Mouse (Mus musculus) common myeloid progenitor, adult 5-6 weeks (primary cell): ENCODE measurements around the gene Pcnx. TPM values are rescaled to one million over a fixed set of nuclear protein-coding genes. Genes with fewer than 3 reads are reported as not detected.

ENCODE experiments used
- ATAC-seq: replicated peaks from 2 replicates; pipeline ENCODE4 v1.8.0; 2016; ENCODE audit warnings: low read depth, mild to moderate bottlenecking, moderate TSS enrichment, inconsistent platforms; ENCODE audit not compliant: poor library complexity, severe bottlenecking
- total RNA-seq: library from RNA; stranded (forward); fragments of 200-1000, 187-1606 nt; gene quantifications from 2 replicates; pipeline ENCODE4 v1.2.3, GENCODE M21; 2017

The Pcnx gene
- total RNA-seq, 1 experiment from 2014 or later = 12.8 TPM

DNA sequence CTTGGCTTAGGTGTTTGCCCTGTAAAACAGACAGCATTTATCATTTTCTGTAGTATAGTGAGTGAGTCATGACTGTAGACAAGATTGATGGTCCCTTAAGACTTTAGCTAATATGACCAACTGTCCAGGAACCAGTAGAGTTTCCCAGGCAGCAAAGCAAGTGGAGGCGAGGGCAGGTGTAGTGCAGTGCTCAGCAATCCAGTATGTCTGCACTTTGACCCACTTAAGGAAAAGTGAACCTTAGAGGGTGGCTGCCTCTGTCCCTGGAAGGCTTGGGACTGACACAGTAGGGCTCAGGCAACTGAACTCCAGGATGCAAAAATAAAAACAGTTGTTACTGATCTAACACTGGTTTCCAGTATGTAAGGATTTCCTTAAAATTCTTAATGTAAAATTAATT, 32.1 kb downstream of the Pcnx start:
- ATAC-seq = no peak

DNA sequence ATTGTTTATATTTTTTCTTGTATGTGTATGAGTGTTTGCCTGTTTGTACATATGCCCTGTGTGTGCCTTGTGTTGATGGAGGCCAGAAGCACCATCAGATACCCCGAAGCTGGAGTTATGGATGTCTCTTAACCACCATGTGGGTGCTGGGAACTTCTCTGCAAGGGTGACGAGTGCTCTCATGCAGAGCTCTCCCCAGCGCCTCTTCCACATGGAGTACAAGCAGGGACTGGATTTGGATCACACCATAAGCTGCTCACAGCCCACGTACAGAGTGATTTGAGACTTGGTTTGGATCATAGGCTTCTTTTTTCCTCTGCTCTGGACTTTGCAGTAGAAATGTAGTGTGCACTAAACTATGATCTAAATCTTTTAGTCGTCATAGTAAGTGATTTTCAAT, 34.5 kb downstream of the Pcnx start:
- ATAC-seq = no peak

DNA sequence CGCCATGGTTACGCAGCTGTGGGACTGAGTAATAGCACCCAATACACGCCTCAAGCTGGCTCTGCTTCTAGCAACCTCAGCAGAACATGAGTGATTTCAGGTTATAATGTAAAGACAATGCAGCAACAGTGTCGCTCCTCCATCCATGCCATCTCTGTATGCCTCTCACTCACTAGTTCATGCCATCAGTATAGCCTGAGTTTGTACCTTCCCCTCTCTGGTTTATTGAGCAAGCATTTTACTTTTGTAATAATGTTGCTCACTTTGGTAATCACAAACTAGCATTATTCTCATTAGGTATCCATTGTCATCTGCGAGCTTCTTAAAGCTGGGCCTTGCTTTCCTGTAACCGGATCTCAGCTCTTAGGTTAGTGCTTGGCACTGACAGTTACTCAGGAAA, 36.2 kb downstream of the Pcnx start:
- ATAC-seq = no peak

DNA sequence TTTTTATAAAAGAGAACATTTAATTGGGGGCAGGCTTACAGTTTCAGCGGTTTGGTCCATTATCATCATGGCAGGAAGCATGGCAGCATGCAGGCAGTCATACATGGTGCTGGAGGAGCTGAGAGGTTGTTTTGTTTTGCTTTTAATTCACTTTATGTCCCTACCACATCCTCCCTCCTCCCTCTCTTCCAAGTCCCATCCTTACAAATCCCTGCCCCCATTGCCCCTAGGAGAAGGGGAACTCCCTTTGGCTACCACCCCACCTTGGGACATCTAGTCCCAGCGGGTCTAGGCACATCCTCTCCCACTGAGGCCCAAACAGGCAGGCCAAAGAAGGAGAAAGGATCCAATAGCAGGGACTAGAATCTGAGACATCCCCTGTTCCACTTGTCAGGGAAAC, 44.6 kb downstream of the Pcnx start:
- no peak for ATAC-seq

DNA sequence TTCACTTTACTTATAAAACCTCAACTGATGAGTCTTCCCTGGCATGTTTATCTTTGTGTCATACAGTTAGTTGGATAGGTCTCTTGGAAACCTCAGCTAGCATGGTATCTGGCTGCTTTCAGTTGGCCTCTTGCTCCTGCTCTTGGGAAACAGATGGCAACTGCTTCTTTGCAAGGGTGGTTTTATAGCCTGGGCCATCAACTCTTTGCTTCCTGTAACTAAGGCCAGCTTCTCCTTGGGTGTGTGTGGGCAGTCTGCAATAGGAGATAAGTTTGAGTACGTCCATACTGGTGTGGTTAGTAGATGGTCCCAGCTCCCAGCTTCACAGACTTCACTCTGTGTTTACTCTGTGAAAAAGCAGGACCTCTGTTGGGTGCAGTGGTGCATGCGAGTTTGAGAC, 46.0 kb downstream of the Pcnx start:
- ATAC-seq = peak; percentile 94

DNA sequence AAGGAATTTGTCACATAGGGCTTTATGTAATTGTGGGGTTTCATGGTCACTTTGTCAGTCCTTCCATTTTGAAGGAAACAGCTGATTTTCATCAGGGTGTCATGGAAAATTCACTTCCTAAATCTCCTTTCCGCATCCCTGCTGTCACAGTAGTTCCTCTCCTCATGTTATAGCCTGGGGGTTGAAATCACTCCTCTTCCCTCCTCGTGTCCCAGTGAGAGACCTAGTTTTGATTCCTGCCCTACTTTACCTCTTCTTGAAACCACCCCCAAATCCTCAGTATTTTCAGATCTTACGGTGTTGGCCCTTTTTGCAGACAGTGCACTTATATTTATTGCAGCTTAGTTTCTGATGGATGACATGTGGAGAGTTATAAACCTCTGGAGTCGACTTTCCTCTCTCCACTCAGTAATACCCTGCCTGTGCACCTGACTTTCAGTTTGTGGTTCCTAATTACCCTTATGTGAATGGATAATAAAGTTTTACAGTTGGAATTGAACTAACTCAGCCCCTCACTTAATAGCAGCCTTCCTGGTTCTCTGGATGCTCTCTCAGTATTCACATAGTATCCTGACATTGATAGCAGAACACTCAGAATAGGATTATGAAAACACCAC, 48.0 kb downstream of the Pcnx start:
- no peak for ATAC-seq

DNA sequence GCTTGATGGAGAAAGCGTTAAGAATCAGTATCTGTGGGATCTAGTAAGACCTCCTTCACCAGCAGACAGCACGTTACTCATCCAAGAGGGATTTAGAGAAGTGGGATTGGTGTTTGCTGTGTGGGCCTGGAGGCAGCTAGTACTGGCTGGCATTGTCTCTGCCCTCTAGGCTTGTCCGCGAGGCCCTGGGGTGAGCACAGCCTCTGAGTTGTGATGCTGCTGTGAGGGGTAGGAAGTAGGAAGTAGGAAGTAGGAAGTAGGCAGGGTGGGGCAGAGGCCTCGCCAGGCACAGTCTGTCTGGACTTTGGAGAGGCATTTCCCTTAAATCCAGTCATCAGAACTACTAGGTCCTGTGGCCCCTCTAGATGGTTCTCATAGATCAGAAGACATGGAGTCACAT, 50.6 kb downstream of the Pcnx start:
- ATAC-seq = 0 out of 2 replicates have a peak, but pooled peaks have one; percentile 20

DNA sequence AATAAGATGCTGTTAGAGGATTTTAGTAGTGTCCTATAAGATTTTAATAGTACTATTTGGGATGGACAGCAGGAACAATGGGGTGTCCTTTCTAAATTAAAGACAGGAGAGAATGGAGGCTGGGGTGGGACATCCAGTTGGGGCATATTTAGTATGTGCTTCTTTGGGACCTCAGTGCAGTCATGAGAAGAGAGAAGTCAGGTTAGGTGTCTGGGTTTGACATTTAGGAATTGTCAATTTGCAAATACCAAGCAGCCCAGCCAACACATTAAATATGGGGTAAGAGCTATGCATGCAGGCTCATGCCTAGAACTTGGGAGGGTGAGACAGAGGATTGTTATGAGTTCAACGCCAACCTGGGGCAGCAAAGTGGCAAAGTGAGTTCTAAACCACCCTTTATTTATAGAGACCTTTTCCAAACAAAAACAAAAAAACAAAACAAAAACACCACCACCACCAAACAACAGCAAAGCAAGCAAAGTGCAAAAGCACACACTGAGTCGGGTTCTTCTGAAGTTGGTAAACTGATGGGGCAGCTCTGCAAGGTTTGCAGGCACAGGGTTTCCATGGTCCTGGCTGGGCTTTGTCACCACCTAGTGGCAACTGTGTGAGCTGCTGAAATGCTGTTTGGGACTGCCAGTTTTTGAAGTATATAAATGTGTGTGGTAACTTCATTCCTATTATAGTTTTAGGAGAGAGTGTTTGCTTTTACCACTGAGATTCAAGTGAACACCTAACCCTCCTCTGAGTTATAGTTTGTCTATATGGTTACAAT, 55.5 kb downstream of the Pcnx start:
- peak; percentile 96 for ATAC-seq

DNA sequence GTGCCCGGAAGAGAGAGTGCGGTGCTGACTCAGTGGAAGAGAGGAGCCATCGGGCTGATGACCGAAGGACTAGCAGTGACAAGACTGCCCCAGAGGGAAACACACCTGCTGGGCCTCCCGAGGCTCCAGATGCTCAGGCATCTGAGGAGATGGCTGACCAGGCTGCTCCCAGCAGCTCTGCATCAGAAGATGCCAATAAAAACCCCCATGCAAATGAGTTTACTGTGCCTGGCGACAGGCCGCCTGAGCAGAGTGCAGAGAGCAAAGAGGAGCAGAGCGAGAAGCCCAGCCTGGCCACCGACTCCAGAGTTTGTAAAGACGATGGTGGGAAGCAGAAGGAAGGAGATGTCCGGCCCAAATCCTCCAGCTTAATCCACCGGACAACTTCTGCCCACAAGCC, 58.5 kb downstream of the Pcnx start:
- no peak for ATAC-seq

DNA sequence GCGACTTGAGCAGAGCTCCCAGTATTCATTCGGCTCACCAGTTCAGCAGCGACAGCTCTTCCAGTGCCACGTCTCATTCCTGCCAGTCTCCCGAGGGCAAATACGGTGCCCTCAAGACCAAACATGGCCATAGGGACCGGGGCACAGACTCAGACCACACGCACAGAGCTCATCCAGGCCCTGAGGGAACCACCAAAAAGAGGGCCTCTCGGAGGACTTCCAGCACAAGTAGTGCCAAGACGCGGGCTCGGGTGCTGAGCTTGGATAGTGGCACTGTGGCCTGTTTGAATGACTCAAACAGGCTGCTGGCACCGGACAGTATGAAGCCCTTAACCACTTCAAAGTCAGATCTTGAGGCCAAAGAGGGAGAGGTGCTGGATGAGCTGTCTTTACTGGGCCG, 59.1 kb downstream of the Pcnx start:
- ATAC-seq = no peak

DNA sequence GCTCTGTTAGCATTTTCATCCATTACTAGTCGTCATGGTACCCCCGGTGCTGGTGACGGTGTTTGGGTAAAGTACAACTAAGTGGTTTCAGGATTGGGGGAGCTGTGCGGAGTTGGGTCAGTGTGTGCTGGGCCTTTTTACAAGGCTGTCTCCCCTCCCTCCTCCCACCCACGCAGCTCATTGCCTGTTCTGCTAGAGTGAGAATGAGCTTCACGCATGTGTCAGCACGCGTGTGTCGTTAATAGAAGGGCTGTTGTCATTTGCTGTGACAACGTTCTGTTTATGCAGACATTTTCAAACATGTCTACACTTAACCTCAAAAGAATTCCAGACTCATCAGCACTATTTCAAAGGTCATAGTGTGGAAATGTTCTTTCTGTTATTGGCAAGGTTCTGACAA, 60.2 kb downstream of the Pcnx start:
- no peak for ATAC-seq

DNA sequence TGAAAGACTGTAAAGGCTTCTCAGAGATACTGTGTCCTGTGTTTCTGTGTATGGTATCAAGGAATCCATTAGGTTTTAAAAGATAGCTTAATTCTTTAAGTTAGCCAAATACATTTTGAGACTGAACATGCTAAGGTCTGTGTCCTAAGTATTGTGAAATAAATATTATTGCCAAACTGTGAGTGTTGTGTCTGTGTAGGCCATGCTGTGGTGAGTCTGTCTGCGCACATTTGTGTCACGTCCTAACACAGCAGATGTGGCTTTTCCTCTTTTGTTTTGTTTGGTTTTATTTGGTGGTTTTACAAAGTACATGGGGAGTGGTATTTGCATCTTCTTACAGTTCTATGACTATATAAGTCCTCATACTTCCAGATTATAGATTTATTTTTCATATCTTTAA, 60.8 kb downstream of the Pcnx start:
- ATAC-seq = no peak

DNA sequence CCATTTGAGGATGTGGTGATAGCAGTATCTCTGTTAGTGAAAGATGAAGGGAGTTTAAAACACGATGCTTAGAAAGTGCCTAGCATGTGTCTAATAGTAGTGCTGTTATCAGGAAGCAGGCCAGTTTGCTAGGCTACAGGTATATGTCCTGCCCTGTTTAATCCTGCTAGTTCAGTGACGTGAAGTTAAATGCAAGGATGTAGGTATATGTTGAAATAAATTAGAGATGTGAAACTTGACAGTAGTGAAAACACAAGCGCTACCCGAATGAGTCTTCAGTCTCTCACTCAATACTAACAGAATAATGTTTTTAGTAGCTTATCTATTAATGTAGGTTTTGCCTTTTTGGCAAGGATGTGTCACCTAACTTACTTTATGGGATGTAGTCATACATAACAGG, 62.0 kb downstream of the Pcnx start:
- no peak for ATAC-seq

DNA sequence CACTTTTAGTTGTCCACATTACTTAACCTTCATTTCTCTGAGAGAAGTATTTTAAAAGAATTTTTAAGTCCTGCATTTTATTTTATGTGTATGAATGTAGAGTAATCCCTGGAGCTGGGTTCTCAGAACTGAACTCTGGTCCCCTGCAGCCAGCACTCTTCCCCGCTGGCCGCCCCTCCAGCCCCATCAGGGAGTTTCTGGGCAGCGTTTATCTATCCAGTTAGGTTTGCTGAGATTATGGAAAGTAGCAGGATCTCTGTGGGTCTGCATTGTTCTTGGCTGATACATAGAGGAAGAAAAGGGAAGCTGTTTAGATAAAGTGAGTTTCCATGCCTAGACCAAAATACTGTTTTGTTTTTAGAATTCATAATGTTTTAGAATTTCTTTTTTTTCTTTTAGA, 63.0 kb downstream of the Pcnx start:
- no peak for ATAC-seq

DNA sequence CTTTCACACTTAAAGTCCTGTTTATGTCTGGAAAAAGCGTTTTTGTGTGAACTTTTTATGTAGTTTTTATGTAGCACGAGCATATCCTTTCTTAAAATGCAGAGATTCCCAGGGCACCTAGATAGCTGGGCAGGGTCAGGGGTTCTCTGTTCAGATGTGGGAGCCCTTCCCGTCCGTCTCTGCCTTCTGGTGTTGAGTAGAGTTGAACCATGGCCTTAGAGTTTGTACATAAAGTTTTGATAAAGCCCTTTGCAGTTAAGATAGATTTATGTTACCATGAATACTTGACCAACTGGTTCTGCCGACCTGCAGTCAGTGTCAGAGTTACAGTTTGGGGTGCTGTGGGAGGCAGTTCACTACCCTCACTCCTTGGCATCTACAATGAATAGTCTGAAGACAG, 67.3 kb downstream of the Pcnx start:
- ATAC-seq = no peak

DNA sequence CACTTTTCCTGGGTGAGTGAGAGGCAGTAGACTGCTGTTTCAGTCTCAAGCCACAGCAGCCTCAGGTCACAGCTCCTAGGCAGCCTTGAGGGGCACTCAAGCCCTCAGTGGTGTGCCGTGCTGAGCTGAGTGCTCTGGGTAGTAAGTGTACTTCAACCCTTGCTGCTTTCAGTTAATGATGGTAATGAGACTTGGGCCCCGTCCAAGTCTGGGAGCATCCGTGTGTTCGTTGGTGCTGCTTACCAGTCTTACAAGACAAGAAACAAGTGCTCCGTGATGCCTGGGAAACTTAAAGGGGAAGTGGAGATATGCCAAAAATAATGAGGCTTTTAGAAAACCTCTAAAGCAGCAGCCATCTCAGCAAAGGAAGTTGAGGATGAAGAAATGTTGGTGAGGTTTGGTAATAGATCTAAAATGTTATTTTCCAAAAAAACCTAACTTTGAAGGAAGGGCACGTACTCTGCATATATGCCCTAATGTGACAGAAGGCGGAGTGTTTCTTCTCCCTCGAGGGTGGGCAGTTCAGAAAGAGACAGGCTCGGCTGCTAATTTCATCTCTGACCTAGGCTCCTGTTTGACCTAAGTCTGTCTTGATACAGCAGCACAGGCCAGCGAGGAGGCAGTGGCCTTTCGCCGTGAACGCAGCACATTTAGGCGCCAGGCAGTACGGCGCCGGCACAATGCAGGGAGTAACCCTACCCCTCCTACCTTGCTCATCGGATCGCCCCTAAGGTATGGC, 68.0 kb downstream of the Pcnx start:
- ATAC-seq = peak; percentile 77

DNA sequence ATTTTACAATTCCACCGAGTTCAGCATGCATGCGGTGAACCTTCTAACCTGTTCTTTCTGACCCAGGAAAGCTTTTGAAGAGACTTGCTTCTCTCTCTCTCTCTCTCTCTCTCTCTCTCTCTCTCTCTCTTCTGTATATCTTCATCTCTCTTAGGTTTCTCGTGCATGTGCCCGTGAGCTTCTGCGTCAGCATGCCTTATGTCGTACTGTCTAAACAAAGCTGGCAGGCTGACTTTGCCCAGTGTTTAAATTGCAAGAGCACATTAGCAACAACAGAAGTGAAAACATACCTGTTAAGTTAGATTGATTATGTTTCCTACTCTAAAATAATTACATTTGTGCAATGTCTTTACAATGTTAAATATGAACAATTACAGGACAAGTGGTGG, 68.6 kb downstream of the Pcnx start:
- no peak for ATAC-seq

DNA sequence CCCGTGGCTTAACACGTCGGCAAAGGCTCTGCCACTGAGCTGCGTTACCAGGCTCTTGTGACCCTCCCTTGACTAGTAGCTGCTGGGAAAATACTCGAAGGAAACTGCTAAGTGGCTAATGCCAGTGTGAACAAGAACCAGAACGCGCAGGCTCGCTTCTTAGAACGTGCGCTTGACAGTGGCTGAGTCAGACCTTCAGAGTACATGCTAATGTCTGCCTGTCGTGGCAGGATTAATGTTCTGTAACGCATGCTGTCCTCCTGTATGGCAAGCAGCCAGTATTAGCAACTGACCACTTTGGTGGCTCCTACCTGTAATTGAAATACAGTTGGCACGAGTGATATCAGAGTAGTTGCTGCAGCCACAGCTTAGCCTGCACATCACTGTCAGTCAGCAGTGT, 72.2 kb downstream of the Pcnx start:
- ATAC-seq = no peak

DNA sequence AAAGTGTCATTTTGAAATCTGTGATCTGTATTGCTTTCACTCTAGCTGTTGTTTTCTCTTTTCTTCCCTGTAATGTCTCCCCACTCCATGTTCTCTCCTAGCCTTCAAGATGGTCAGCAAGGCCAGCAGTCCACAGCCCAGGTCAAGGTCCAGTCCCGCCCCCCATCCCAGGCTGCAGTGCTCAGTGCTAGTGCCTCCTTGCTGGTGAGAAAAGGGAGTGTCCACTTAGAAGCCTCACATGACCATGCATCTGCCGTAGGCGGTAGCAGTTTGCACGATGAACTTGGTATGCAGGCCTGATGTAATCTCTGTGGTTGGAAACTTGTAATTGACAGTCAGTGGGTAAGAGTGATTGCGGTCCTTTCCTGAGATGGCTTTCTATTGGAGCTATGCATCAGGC, 73.6 kb downstream of the Pcnx start:
- peak; percentile 84 for ATAC-seq

DNA sequence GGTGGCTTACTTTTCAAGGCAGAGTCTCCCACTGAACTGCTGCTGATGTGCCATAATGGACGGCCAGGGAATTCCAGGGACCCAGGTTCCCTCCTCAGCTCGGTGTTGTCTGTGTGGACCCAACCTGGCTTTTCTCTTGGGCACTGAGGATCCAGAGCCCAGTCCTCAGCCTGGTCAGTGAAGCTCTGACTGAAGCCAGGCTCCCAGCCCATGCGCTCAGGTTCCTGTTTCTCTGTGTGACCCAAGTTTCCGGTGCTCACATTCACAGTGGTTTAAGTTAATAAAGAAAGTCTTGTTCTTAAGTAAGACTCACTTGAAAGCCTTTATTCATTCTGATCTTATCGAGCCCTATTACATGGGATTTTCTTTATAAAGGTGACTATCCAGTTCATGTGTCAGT, 74.7 kb downstream of the Pcnx start:
- peak; percentile 54 for ATAC-seq

DNA sequence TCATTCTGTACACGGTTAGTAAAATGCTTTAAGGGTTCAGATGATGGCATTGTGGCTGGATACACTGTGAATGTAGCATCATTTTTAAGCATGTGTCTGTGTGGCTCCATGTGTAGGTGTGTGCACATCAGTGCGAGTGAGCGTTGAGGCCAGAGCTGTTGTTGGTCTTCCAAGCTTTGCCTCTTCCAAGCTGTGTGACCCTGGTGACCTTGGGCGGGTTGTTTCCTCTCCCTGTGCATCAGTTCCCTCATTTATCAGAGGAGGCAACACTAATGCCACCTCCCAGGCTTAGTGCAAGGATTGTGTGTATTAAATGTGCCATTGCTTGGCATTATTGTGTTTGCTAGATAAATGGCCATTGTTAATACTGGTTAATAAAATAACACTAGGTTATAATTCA, 76.2 kb downstream of the Pcnx start:
- no peak for ATAC-seq
